Mouse (Mus musculus) embryonic facial prominence, embryonic 12.5 days (tissue): ENCODE results near the gene Myzap. TPM values are rescaled to one million over a fixed set of nuclear protein-coding genes. Genes with fewer than 3 reads are reported as not detected.

Source experiments
- ATAC-seq: fragments of 200-750 bp; cut with Nextera tagmentation; 2 replicates; pipeline ENCODE4 v1.8.0; 2017; ENCODE audit not compliant: insufficient number of reproducible peaks, insufficient read depth, low FRiP score, low TSS enrichment
- H3K27ac ChIP-seq: fragments of 300-500 bp; sonication (generic); 2 replicates; pipeline ENCODE4 v1.5.1; 2016; ENCODE audit warnings: mild to moderate bottlenecking
- H3K27me3 ChIP-seq: fragments of 300-500 bp; sonication (generic); 2 replicates; pipeline ENCODE4 v1.6.1; 2016; ENCODE audit warnings: mild to moderate bottlenecking, moderate library complexity
- H3K36me3 ChIP-seq: fragments of 300-500 bp; sonication (generic); 2 replicates; pipeline ENCODE4 v1.6.1; 2016; ENCODE audit warnings: mild to moderate bottlenecking
- H3K4me1 ChIP-seq: fragments of 300-500 bp; sonication (generic); 2 replicates; pipeline ENCODE4 v1.6.1; 2016
- H3K4me2 ChIP-seq: fragments of 300-500 bp; sonication (generic); replicated peaks from 2 replicates; pipeline ENCODE4 v1.6.1; 2016; ENCODE audit warnings: mild to moderate bottlenecking, moderate library complexity
- H3K4me3 ChIP-seq: fragments of 300-500 bp; sonication (generic); 2 replicates; pipeline ENCODE4 v1.5.1; 2016; ENCODE audit warnings: mild to moderate bottlenecking
- H3K9ac ChIP-seq: fragments of 300-500 bp; sonication (generic); 2 replicates; pipeline ENCODE4 v1.6.1; 2016; ENCODE audit warnings: mild to moderate bottlenecking, moderate library complexity
- H3K9me3 ChIP-seq: fragments of 300-500 bp; sonication (generic); 2 replicates; pipeline ENCODE4 v1.6.1; 2016; ENCODE audit warnings: mild to moderate bottlenecking, moderate library complexity
- WGBS: fragments of 180-500 bp; shearing (Covaris S2); methylation state at CpG from one replicate; pipeline ENCODE4 v1.1.7; 2016; 5-methylcytosine and 5-hydroxymethylcytosine counted together
- polyA plus RNA-seq: library from polyadenylated mRNA; unstranded; fragments of >200 nt; fragmentation: Nextera tagmentation; extraction: Ambion mirVana; gene quantifications from 2 replicates; pipeline ENCODE4 v1.2.1, GENCODE M21; 2016

Myzap gene
- polyA plus RNA-seq, 1 experiment from 2014 or later: 10.8 TPM

GRCm38 (mm10) chr9:71535730-71536129 lies 56.4 kb downstream of the Myzap start:
- H3K27ac ChIP-seq: no peak overlapping the region
- H3K36me3 ChIP-seq: no peaks in the 10 kb centered on the region
- H3K9me3 ChIP-seq: no peaks in the 10 kb centered on the region
- H3K4me2 ChIP-seq: no peak overlapping the region
- no peak overlapping the region for H3K4me3 ChIP-seq
- H3K27me3 ChIP-seq: no peaks in the 10 kb centered on the region
- H3K4me1 ChIP-seq: no peaks in the 10 kb centered on the region
- no peak overlapping the region for H3K9ac ChIP-seq
- WGBS: 90% methylated on average over 5 of the region's 5 CpGs
- no peak for ATAC-seq

- Histone ChIP-seq H3K4me3 (no peak overlapping the region), H3K27me3 (no peaks in the 10 kb centered on the region), H3K4me2 (no peak overlapping the region), H3K9ac (no peak overlapping the region), H3K4me1 (no peaks in the 10 kb centered on the region), H3K27ac (no peak overlapping the region), H3K9me3 (no peaks in the 10 kb centered on the region), H3K36me3 (no peaks in the 10 kb centered on the region)
- ATAC-seq: no peak
- WGBS: 81% methylated on average over 2 of the region's 2 CpGs
Measured at GRCm38 (mm10) chr9:71535036-71535435, 57.1 kb downstream of the Myzap start.

GRCm38 (mm10) chr9:71529960-71530359 lies 62.2 kb downstream of the Myzap start:
- H3K9ac ChIP-seq: no peak overlapping the region
- H3K4me2 ChIP-seq: no peak overlapping the region
- no peaks in the 10 kb centered on the region for H3K27me3 ChIP-seq
- no peak for ATAC-seq
- H3K9me3 ChIP-seq: no peaks in the 10 kb centered on the region
- H3K4me1 ChIP-seq: no peaks in the 10 kb centered on the region
- H3K36me3 ChIP-seq: no peaks in the 10 kb centered on the region
- H3K4me3 ChIP-seq: no peak overlapping the region
- WGBS: 65% methylated on average over 2 of the region's 2 CpGs
- no peak overlapping the region for H3K27ac ChIP-seq

- H3K27ac ChIP-seq: no peak overlapping the region
- no peak overlapping the region for H3K4me2 ChIP-seq
- 73% methylated on average over 9 of the region's 9 CpGs for WGBS
- no peaks in the 10 kb centered on the region for H3K36me3 ChIP-seq
- no peak overlapping the region for H3K9ac ChIP-seq
- ATAC-seq: no peak
- no peak overlapping the region for H3K4me3 ChIP-seq
- no peaks in the 10 kb centered on the region for H3K4me1 ChIP-seq
- no peaks in the 10 kb centered on the region for H3K9me3 ChIP-seq
- H3K27me3 ChIP-seq: no peaks in the 10 kb centered on the region
Measured at GRCm38 (mm10) chr9:71527438-71527837, 64.7 kb downstream of the Myzap start.

GRCm38 (mm10) chr9:71523901-71524300 lies 68.3 kb downstream of the Myzap start:
- Histone ChIP-seq H3K4me2 (no peak overlapping the region), H3K9ac (no peak overlapping the region), H3K4me1 (no peaks in the 10 kb centered on the region), H3K4me3 (no peak overlapping the region), H3K9me3 (no peaks in the 10 kb centered on the region), H3K27me3 (no peaks in the 10 kb centered on the region), H3K36me3 (no peaks in the 10 kb centered on the region), H3K27ac (no peak overlapping the region)
- 90% methylated on average over 4 of the region's 4 CpGs for WGBS
- ATAC-seq: no peak

GRCm38 (mm10) chr9:71519836-71520235 lies 72.3 kb downstream of the Myzap start:
- H3K4me3 ChIP-seq: no peak overlapping the region
- no peak for ATAC-seq
- H3K9ac ChIP-seq: no peak overlapping the region
- H3K9me3 ChIP-seq: no peaks in the 10 kb centered on the region
- no peaks in the 10 kb centered on the region for H3K4me1 ChIP-seq
- 76% methylated on average over 3 of the region's 3 CpGs for WGBS
- H3K27me3 ChIP-seq: no peaks in the 10 kb centered on the region
- H3K4me2 ChIP-seq: no peak overlapping the region
- H3K27ac ChIP-seq: no peak overlapping the region
- H3K36me3 ChIP-seq: no peaks in the 10 kb centered on the region

- Histone ChIP-seq H3K4me1 (no peaks in the 10 kb centered on the region), H3K4me3 (no peak overlapping the region), H3K9me3 (no peaks in the 10 kb centered on the region), H3K9ac (no peak overlapping the region), H3K4me2 (no peak overlapping the region), H3K36me3 (no peaks in the 10 kb centered on the region), H3K27ac (no peak overlapping the region), H3K27me3 (no peaks in the 10 kb centered on the region)
- 93% methylated on average over 4 of the region's 4 CpGs for WGBS
- no peak for ATAC-seq
Measured at GRCm38 (mm10) chr9:71517487-71517886, 74.7 kb downstream of the Myzap start.

- WGBS: 85% methylated on average over 4 of the region's 4 CpGs
- H3K27ac ChIP-seq: no peak overlapping the region
- no peak for ATAC-seq
Measured at GRCm38 (mm10) chr9:71515862-71516261, 76.3 kb downstream of the Myzap start.

GRCm38 (mm10) chr9:71513566-71513965 lies 78.6 kb downstream of the Myzap start:
- no peaks in the 10 kb centered on the region for H3K4me1 ChIP-seq
- WGBS: 68% methylated on average over 4 of the region's 4 CpGs
- H3K9me3 ChIP-seq: no peaks in the 10 kb centered on the region
- H3K36me3 ChIP-seq: no peaks in the 10 kb centered on the region
- no peak overlapping the region for H3K4me2 ChIP-seq
- no peak overlapping the region for H3K27ac ChIP-seq
- no peak overlapping the region for H3K9ac ChIP-seq
- ATAC-seq: no peak
- H3K4me3 ChIP-seq: no peak overlapping the region
- no peaks in the 10 kb centered on the region for H3K27me3 ChIP-seq

More at GRCm38 (mm10) chr9:71515862-71516261, 76.3 kb downstream of the Myzap start:
- no peaks in the 10 kb centered on the region for H3K9me3 ChIP-seq
- H3K4me3 ChIP-seq: no peak overlapping the region
- H3K27me3 ChIP-seq: no peaks in the 10 kb centered on the region
- no peaks in the 10 kb centered on the region for H3K4me1 ChIP-seq
- H3K36me3 ChIP-seq: no peaks in the 10 kb centered on the region
- no peak overlapping the region for H3K4me2 ChIP-seq
- no peak overlapping the region for H3K9ac ChIP-seq

GRCm38 (mm10) chr9:71512899-71513298 lies 79.3 kb downstream of the Myzap start:
- H3K4me1 ChIP-seq: no peaks in the 10 kb centered on the region
- H3K4me2 ChIP-seq: no peak overlapping the region
- H3K27ac ChIP-seq: no peak overlapping the region
- ATAC-seq: no peak
- no peaks in the 10 kb centered on the region for H3K36me3 ChIP-seq
- H3K27me3 ChIP-seq: no peaks in the 10 kb centered on the region
- no peak overlapping the region for H3K9ac ChIP-seq
- WGBS: 73% methylated on average over 10 of the region's 10 CpGs
- H3K9me3 ChIP-seq: no peaks in the 10 kb centered on the region
- H3K4me3 ChIP-seq: no peak overlapping the region

GRCm38 (mm10) chr9:71498391-71499182 lies 93.6 kb downstream of the Myzap start:
- H3K4me3 ChIP-seq: no peak overlapping the region
- ATAC-seq: no peak
- peaks cover 7% of the 10 kb centered on the region; the same call in 1 of the 2 replicates for H3K4me1 ChIP-seq
- 45% methylated on average over 10 of the region's 10 CpGs for WGBS
- no peaks in the 10 kb centered on the region for H3K27me3 ChIP-seq
- peak overlapping the region; percentile 19; the same call in 1 of the 2 replicates for H3K27ac ChIP-seq
- no peak overlapping the region for H3K4me2 ChIP-seq
- H3K36me3 ChIP-seq: no peaks in the 10 kb centered on the region
- H3K9me3 ChIP-seq: no peaks in the 10 kb centered on the region
- no peak overlapping the region for H3K9ac ChIP-seq

GRCm38 (mm10) chr9:71496637-71497036 lies 95.5 kb downstream of the Myzap start:
- ATAC-seq: no peak
- H3K4me1 ChIP-seq: peaks cover 10% of the 10 kb centered on the region; the same call in 1 of the 2 replicates

More at GRCm38 (mm10) chr9:71496637-71497036, 95.5 kb downstream of the Myzap start:
- H3K9ac ChIP-seq: no peak overlapping the region
- H3K4me3 ChIP-seq: no peak overlapping the region
- H3K27me3 ChIP-seq: no peaks in the 10 kb centered on the region
- H3K27ac ChIP-seq: no peak overlapping the region
- no peak overlapping the region for H3K4me2 ChIP-seq
- H3K36me3 ChIP-seq: no peaks in the 10 kb centered on the region
- WGBS: 29% methylated on average over 2 of the region's 2 CpGs
- H3K9me3 ChIP-seq: no peaks in the 10 kb centered on the region
